Mouse (Mus musculus): ENCODE results near the gene Card6. TPM values are rescaled to one million over a fixed set of nuclear protein-coding genes. Genes with fewer than 3 reads are reported as not detected.

Card6 gene
- 1.9 and 3.6 TPM in 2 replicates for polyA plus RNA-seq (2014; fragmentation: Nextera tagmentation; extraction: Ambion mirVana)

GRCm38 (mm10) chr15:5107686-5108654, at the start of gene Card6:
Card6 (minus strand) TSS chr15:5108539.
- Histone ChIP-seq H3K36me3 (ENCODE audit: control insufficient read depth, insufficient read depth, low read length) (peaks cover 6% of the 10 kb centered on the region; the same call in 1 of the 2 replicates), H3K4me2 (ENCODE audit: low read length) (peak within 1 kb of the TSS; percentile 56), H3K9ac (ENCODE audit: low read length) (peak within 1 kb of the TSS; percentile 68), H3K9me3 (ENCODE audit: control insufficient read depth, low read length) (no peaks in the 10 kb centered on the region), H3K4me1 (ENCODE audit: control insufficient read depth in 2 of 2, insufficient read depth in 2 of 2, low read length in 2 of 2) (no peaks in the 10 kb centered on the region), H3K27me3 (ENCODE audit: control insufficient read depth, insufficient read depth, low read length) (no peaks in the 10 kb centered on the region), H3K4me3 (ENCODE audit: control insufficient read depth in 1 of 2, insufficient read depth in 1 of 2, low read depth in 1 of 2, low read length in 2 of 2) (peak within 1 kb of the TSS; percentile 36 to 46), H3K27ac (replicated peaks in 1 of 2; ENCODE audit: control insufficient read depth in 1 of 2, insufficient read depth in 1 of 2, low read depth in 2 of 2, low read length in 2 of 2) (peak within 1 kb of the TSS; percentile 80)
- ATAC-seq (ENCODE audit: insufficient number of reproducible peaks, insufficient read depth, low FRiP score, low read depth), result no peak
- WGBS, result 47% methylated on average over 21 of the region's 21 CpGs

GRCm38 (mm10) chr15:5157386-5157785, 49.0 kb upstream of the Card6 start:
- Histone ChIP-seq H3K4me2 (ENCODE audit: low read length) (no peak overlapping the region), H3K9me3 (ENCODE audit: control insufficient read depth, low read length) (no peaks in the 10 kb centered on the region), H3K27ac (replicated peaks in 1 of 2; ENCODE audit: control insufficient read depth in 1 of 2, insufficient read depth in 1 of 2, low read depth in 2 of 2, low read length in 2 of 2) (no peak overlapping the region), H3K27me3 (ENCODE audit: control insufficient read depth, insufficient read depth, low read length) (no peaks in the 10 kb centered on the region), H3K36me3 (ENCODE audit: control insufficient read depth, insufficient read depth, low read length) (peaks cover 4% of the 10 kb centered on the region; the same call in 1 of the 2 replicates), H3K9ac (ENCODE audit: low read length) (no peak overlapping the region), H3K4me1 (ENCODE audit: control insufficient read depth in 2 of 2, insufficient read depth in 2 of 2, low read length in 2 of 2) (peaks cover 10 to 20% of the 10 kb centered on the region in 2 experiments), H3K4me3 (ENCODE audit: control insufficient read depth in 1 of 2, insufficient read depth in 1 of 2, low read depth in 1 of 2, low read length in 2 of 2) (no peak overlapping the region)
- ATAC-seq (ENCODE audit: insufficient number of reproducible peaks, insufficient read depth, low FRiP score, low read depth), result no peak
- 21% methylated on average over 1 of the region's 1 CpGs for WGBS

GRCm38 (mm10) chr15:5156355-5156754, 48.0 kb upstream of the Card6 start:
- peaks cover 4% of the 10 kb centered on the region; the same call in 1 of the 2 replicates for H3K36me3 ChIP-seq (ENCODE audit: control insufficient read depth, insufficient read depth, low read length)
- no peak overlapping the region for H3K4me3 ChIP-seq (ENCODE audit: control insufficient read depth in 1 of 2, insufficient read depth in 1 of 2, low read depth in 1 of 2, low read length in 2 of 2)
- no peak overlapping the region for H3K4me2 ChIP-seq (ENCODE audit: low read length)
- no peak overlapping the region for H3K9ac ChIP-seq (ENCODE audit: low read length)
- WGBS, result 88% methylated on average over 4 of the region's 4 CpGs
- H3K27me3 ChIP-seq (ENCODE audit: control insufficient read depth, insufficient read depth, low read length), result no peaks in the 10 kb centered on the region
- H3K4me1 ChIP-seq (ENCODE audit: control insufficient read depth in 2 of 2, insufficient read depth in 2 of 2, low read length in 2 of 2), result peaks cover 10 to 20% of the 10 kb centered on the region in 2 experiments
- no peak for ATAC-seq (ENCODE audit: insufficient number of reproducible peaks, insufficient read depth, low FRiP score, low read depth)
- no peak overlapping the region for H3K27ac ChIP-seq (replicated peaks in 1 of 2; ENCODE audit: control insufficient read depth in 1 of 2, insufficient read depth in 1 of 2, low read depth in 2 of 2, low read length in 2 of 2)
- no peaks in the 10 kb centered on the region for H3K9me3 ChIP-seq (ENCODE audit: control insufficient read depth, low read length)

- H3K4me3 ChIP-seq (ENCODE audit: control insufficient read depth in 1 of 2, insufficient read depth in 1 of 2, low read depth in 1 of 2, low read length in 2 of 2), result no peak overlapping the region
- no peak overlapping the region for H3K27ac ChIP-seq (replicated peaks in 1 of 2; ENCODE audit: control insufficient read depth in 1 of 2, insufficient read depth in 1 of 2, low read depth in 2 of 2, low read length in 2 of 2)
- WGBS, result 80% methylated on average over 5 of the region's 5 CpGs
- H3K4me1 ChIP-seq (ENCODE audit: control insufficient read depth in 2 of 2, insufficient read depth in 2 of 2, low read length in 2 of 2), result peaks cover 10 to 20% of the 10 kb centered on the region in 2 experiments
- no peak overlapping the region for H3K4me2 ChIP-seq (ENCODE audit: low read length)
- no peaks in the 10 kb centered on the region for H3K9me3 ChIP-seq (ENCODE audit: control insufficient read depth, low read length)
- no peaks in the 10 kb centered on the region for H3K36me3 ChIP-seq (ENCODE audit: control insufficient read depth, insufficient read depth, low read length)
- no peak for ATAC-seq (ENCODE audit: insufficient number of reproducible peaks, insufficient read depth, low FRiP score, low read depth)
- H3K27me3 ChIP-seq (ENCODE audit: control insufficient read depth, insufficient read depth, low read length), result no peaks in the 10 kb centered on the region
- no peak overlapping the region for H3K9ac ChIP-seq (ENCODE audit: low read length)
Observed at GRCm38 (mm10) chr15:5155093-5155492, 46.8 kb upstream of the Card6 start.

- Histone ChIP-seq H3K27ac (replicated peaks in 1 of 2; ENCODE audit: control insufficient read depth in 1 of 2, insufficient read depth in 1 of 2, low read depth in 2 of 2, low read length in 2 of 2) (no peak overlapping the region), H3K9ac (ENCODE audit: low read length) (no peak overlapping the region), H3K9me3 (ENCODE audit: control insufficient read depth, low read length) (no peaks in the 10 kb centered on the region), H3K4me3 (ENCODE audit: control insufficient read depth in 1 of 2, insufficient read depth in 1 of 2, low read depth in 1 of 2, low read length in 2 of 2) (no peak overlapping the region), H3K4me2 (ENCODE audit: low read length) (no peak overlapping the region), H3K4me1 (ENCODE audit: control insufficient read depth in 2 of 2, insufficient read depth in 2 of 2, low read length in 2 of 2) (peaks cover 10 to 20% of the 10 kb centered on the region in 2 experiments), H3K27me3 (ENCODE audit: control insufficient read depth, insufficient read depth, low read length) (no peaks in the 10 kb centered on the region), H3K36me3 (ENCODE audit: control insufficient read depth, insufficient read depth, low read length) (no peaks in the 10 kb centered on the region)
- WGBS, result 45% methylated on average over 9 of the region's 9 CpGs
- no peak for ATAC-seq (ENCODE audit: insufficient number of reproducible peaks, insufficient read depth, low FRiP score, low read depth)
Observed at GRCm38 (mm10) chr15:5154621-5155020, 46.3 kb upstream of the Card6 start.

- H3K4me3 ChIP-seq (ENCODE audit: control insufficient read depth in 1 of 2, insufficient read depth in 1 of 2, low read depth in 1 of 2, low read length in 2 of 2), result no peak overlapping the region
- no peak overlapping the region for H3K9ac ChIP-seq (ENCODE audit: low read length)
- WGBS, result 82% methylated on average over 6 of the region's 6 CpGs
- H3K36me3 ChIP-seq (ENCODE audit: control insufficient read depth, insufficient read depth, low read length), result no peaks in the 10 kb centered on the region
- no peaks in the 10 kb centered on the region for H3K27me3 ChIP-seq (ENCODE audit: control insufficient read depth, insufficient read depth, low read length)
- H3K27ac ChIP-seq (replicated peaks in 1 of 2; ENCODE audit: control insufficient read depth in 1 of 2, insufficient read depth in 1 of 2, low read depth in 2 of 2, low read length in 2 of 2), result no peak overlapping the region
- no peak overlapping the region for H3K4me2 ChIP-seq (ENCODE audit: low read length)
- H3K4me1 ChIP-seq (ENCODE audit: control insufficient read depth in 2 of 2, insufficient read depth in 2 of 2, low read length in 2 of 2), result peaks cover 9 to 11% of the 10 kb centered on the region in 2 experiments; a peak in 3 of 4 replicates
- H3K9me3 ChIP-seq (ENCODE audit: control insufficient read depth, low read length), result no peaks in the 10 kb centered on the region
- no peak for ATAC-seq (ENCODE audit: insufficient number of reproducible peaks, insufficient read depth, low FRiP score, low read depth)
Observed at GRCm38 (mm10) chr15:5152171-5152570, 43.8 kb upstream of the Card6 start.

GRCm38 (mm10) chr15:5149187-5149586, 40.8 kb upstream of the Card6 start:
- H3K9ac ChIP-seq (ENCODE audit: low read length), result no peak overlapping the region
- H3K27me3 ChIP-seq (ENCODE audit: control insufficient read depth, insufficient read depth, low read length), result no peaks in the 10 kb centered on the region
- H3K4me1 ChIP-seq (ENCODE audit: control insufficient read depth in 2 of 2, insufficient read depth in 2 of 2, low read length in 2 of 2), result peaks cover 5 to 13% of the 10 kb centered on the region in 2 experiments
- H3K4me3 ChIP-seq (ENCODE audit: control insufficient read depth in 1 of 2, insufficient read depth in 1 of 2, low read depth in 1 of 2, low read length in 2 of 2), result no peak overlapping the region
- WGBS, result 88% methylated on average over 4 of the region's 4 CpGs
- H3K4me2 ChIP-seq (ENCODE audit: low read length), result no peak overlapping the region
- no peak overlapping the region for H3K27ac ChIP-seq (replicated peaks in 1 of 2; ENCODE audit: control insufficient read depth in 1 of 2, insufficient read depth in 1 of 2, low read depth in 2 of 2, low read length in 2 of 2)
- ATAC-seq (ENCODE audit: insufficient number of reproducible peaks, insufficient read depth, low FRiP score, low read depth), result no peak
- no peaks in the 10 kb centered on the region for H3K9me3 ChIP-seq (ENCODE audit: control insufficient read depth, low read length)
- H3K36me3 ChIP-seq (ENCODE audit: control insufficient read depth, insufficient read depth, low read length), result no peaks in the 10 kb centered on the region

All from heart, embryonic 14.5 days (tissue).